Mouse (Mus musculus): ENCODE measurements around the gene Mical3.

The Mical3 gene

GRCm38 (mm10) chr6:120894524-120894923 is 236.3 kb downstream of the Mical3 start:
- DNase-seq (ENCODE audit: low spot score): no peak

GRCm38 (mm10) chr6:120894089-120894488 is 236.7 kb downstream of the Mical3 start:
- no peak for DNase-seq (ENCODE audit: low spot score)

GRCm38 (mm10) chr6:120886696-120887095 is 244.1 kb downstream of the Mical3 start:
- DNase-seq (ENCODE audit: low spot score): no peak

DNA sequence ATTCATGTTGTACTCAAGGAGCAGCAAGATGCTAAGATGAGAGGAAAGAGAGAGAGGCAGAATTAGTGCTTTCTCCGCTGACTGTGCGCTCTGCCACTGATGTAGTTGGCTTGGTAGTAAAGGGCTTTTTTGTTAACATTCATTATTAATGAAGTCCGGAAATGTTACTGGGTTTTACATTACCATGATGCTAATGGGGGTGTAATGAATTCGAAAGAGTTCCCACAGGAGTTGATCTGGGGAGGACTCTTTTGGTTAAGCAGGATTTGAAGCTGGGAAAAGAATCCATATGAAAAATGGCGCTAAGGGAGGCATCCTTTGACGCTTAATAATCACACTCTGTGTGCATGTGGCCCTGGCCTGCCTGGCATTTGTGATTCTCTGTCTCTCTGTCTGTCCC is 246.4 kb downstream of the Mical3 start:
- DNase-seq (ENCODE audit: low spot score): no peak

Measured in ovary, postnatal 36 days (tissue).